Mouse (Mus musculus): ENCODE data around the gene Cnnm3.
A peak's percentile ranks its signal among the peaks of the same experiment; 100 is the strongest.

GRCm38 (mm10) chr1:36501261-36501660, 10.4 kb upstream of the Cnnm3 start:
- TF ChIP-seq CTCF (conservative IDR thresholded peaks at IDR 0.05; ENCODE audit: low read length) (peak; percentile 99), POU5F1 (IDR thresholded peaks at IDR 0.05; ENCODE audit: borderline replicate concordance, low read length) (no peak), NANOG (IDR thresholded peaks at IDR 0.05; ENCODE audit: borderline replicate concordance, low read length) (no peak)
